Comparison of ENCODE assay signal across 24 mouse cellular contexts in genomic region chr8:58606451-58606850, GRCm38 (mm10).
DNase-seq lines count a peak whose midpoint lies in the region; ATAC-seq and TF ChIP-seq lines count a peak whose summit lies in the region.
"Had no signal": no experiment of that assay in that cellular context is flagged by ENCODE, and none has a peak within 500 bp of the region (broad histone marks: within the 10 kb centered on the region; RNA-seq: fewer than 3 reads in every experiment).

No protein-coding gene starts in this region.

- no peak overlapping the region for H3K4me2 ChIP-seq in embryonic facial prominence, embryonic 14.5 days (ENCODE audit: low read depth, low read length)
- no peak overlapping the region for H3K4me2 ChIP-seq in midbrain, postnatal 0 days (ENCODE audit: low read depth, low read length, poor library complexity, severe bottlenecking)
- no peak overlapping the region for H3K4me2 ChIP-seq in midbrain, embryonic 16.5 days (ENCODE audit: low read length)
- H3K4me2 ChIP-seq: embryonic facial prominence, embryonic 15.5 days; forebrain, embryonic 12.5 days; heart, embryonic 11.5 days; limb, embryonic 12.5 days; lung, embryonic 15.5 days; midbrain, embryonic 11.5 days had no signal

- TF ChIP-seq CTCF in midbrain, postnatal 0 days (IDR thresholded peaks at IDR 0.05): no peak

- WGBS in embryonic facial prominence, embryonic 14.5 days: 40% methylated on average over 4 of the region's 4 CpGs
- WGBS in embryonic facial prominence, embryonic 10.5 days: 56% methylated on average over 4 of the region's 4 CpGs
- 65% methylated on average over 4 of the region's 4 CpGs for WGBS in midbrain, postnatal 0 days
- 70% methylated on average over 4 of the region's 4 CpGs for WGBS in midbrain, embryonic 16.5 days

- no peak overlapping the region for H3K4me3 ChIP-seq in embryonic facial prominence, embryonic 14.5 days (ENCODE audit: low read depth, low read length)
- H3K4me3 ChIP-seq in embryonic facial prominence, embryonic 10.5 days: no peak overlapping the region
- no peak overlapping the region for H3K4me3 ChIP-seq in midbrain, postnatal 0 days (ENCODE audit: low read depth, low read length)
- no peak overlapping the region for H3K4me3 ChIP-seq in midbrain, embryonic 16.5 days (ENCODE audit: low read depth, low read length)
- H3K4me3 ChIP-seq: embryonic facial prominence, embryonic 15.5 days; forebrain, embryonic 12.5 days; limb, embryonic 12.5 days; lung, embryonic 15.5 days had no signal

- ATAC-seq in embryonic facial prominence, embryonic 14.5 days (ENCODE audit: low read depth): no peak
- ATAC-seq in midbrain, postnatal 0 days (ENCODE audit: low FRiP score): no peak
- no peak for ATAC-seq in midbrain, embryonic 16.5 days
- no peak for ATAC-seq in frontal cortex, adult (ENCODE audit: low TSS enrichment)
- ATAC-seq: forebrain, postnatal 0 days; intestine, embryonic 16.5 days had no signal

- H3K9me3 ChIP-seq in embryonic facial prominence, embryonic 14.5 days (ENCODE audit: control insufficient read depth, low read length): no peaks in the 10 kb centered on the region
- no peaks in the 10 kb centered on the region for H3K9me3 ChIP-seq in embryonic facial prominence, embryonic 10.5 days
- no peaks in the 10 kb centered on the region for H3K9me3 ChIP-seq in midbrain, postnatal 0 days (ENCODE audit: low read length)
- H3K9me3 ChIP-seq in midbrain, embryonic 16.5 days (replicated peaks; ENCODE audit: control insufficient read depth, low read length, poor library complexity, severe bottlenecking): no peaks in the 10 kb centered on the region
- H3K9me3 ChIP-seq: embryonic facial prominence, embryonic 15.5 days; forebrain, embryonic 12.5 days; limb, embryonic 12.5 days; lung, embryonic 15.5 days had no signal

- H3K4me1 ChIP-seq in embryonic facial prominence, embryonic 14.5 days (ENCODE audit: control insufficient read depth, insufficient read depth, low read length): no peaks in the 10 kb centered on the region
- H3K4me1 ChIP-seq in embryonic facial prominence, embryonic 10.5 days: no peaks in the 10 kb centered on the region
- no peaks in the 10 kb centered on the region for H3K4me1 ChIP-seq in midbrain, postnatal 0 days (ENCODE audit: insufficient read depth, low read length)
- H3K4me1 ChIP-seq in midbrain, embryonic 16.5 days (ENCODE audit: control insufficient read depth, insufficient read depth, low read length): no peaks in the 10 kb centered on the region
- H3K4me1 ChIP-seq: embryonic facial prominence, embryonic 15.5 days; forebrain, embryonic 12.5 days; limb, embryonic 12.5 days; lung, embryonic 15.5 days had no signal

- H3K9ac ChIP-seq in embryonic facial prominence, embryonic 14.5 days (ENCODE audit: low read depth, low read length): no peak overlapping the region
- no peak overlapping the region for H3K9ac ChIP-seq in midbrain, postnatal 0 days (replicated peaks; ENCODE audit: low read length, poor library complexity, severe bottlenecking)
- no peak overlapping the region for H3K9ac ChIP-seq in midbrain, embryonic 16.5 days (ENCODE audit: low read depth, low read length)
- H3K9ac ChIP-seq: embryonic facial prominence, embryonic 15.5 days; forebrain, embryonic 12.5 days; forebrain, postnatal 0 days; limb, embryonic 12.5 days; lung, embryonic 15.5 days had no signal

- H3K36me3 ChIP-seq in embryonic facial prominence, embryonic 14.5 days (ENCODE audit: control insufficient read depth, insufficient read depth, low read length): no peaks in the 10 kb centered on the region
- H3K36me3 ChIP-seq in embryonic facial prominence, embryonic 10.5 days (replicated peaks): no peaks in the 10 kb centered on the region
- H3K36me3 ChIP-seq in midbrain, postnatal 0 days (ENCODE audit: insufficient read depth, low read length): no peaks in the 10 kb centered on the region
- no peaks in the 10 kb centered on the region for H3K36me3 ChIP-seq in midbrain, embryonic 16.5 days (ENCODE audit: control insufficient read depth, insufficient read depth, low read length)
- H3K36me3 ChIP-seq: embryonic facial prominence, embryonic 15.5 days; forebrain, embryonic 12.5 days; limb, embryonic 12.5 days; lung, embryonic 15.5 days had no signal

- H3K27ac ChIP-seq in embryonic facial prominence, embryonic 14.5 days (replicated peaks; ENCODE audit: low read depth, low read length): no peak overlapping the region
- no peak overlapping the region for H3K27ac ChIP-seq in embryonic facial prominence, embryonic 10.5 days (replicated peaks)
- H3K27ac ChIP-seq in midbrain, postnatal 0 days (ENCODE audit: low read depth, low read length): no peak overlapping the region
- no peak overlapping the region for H3K27ac ChIP-seq in midbrain, embryonic 16.5 days (ENCODE audit: low read length)
- H3K27ac ChIP-seq: embryonic facial prominence, embryonic 15.5 days; forebrain, embryonic 12.5 days; limb, embryonic 12.5 days; lung, embryonic 15.5 days had no signal

- DNase-seq in embryonic facial prominence, embryonic 14.5 days (ENCODE audit: low spot score): peak; percentile 1
- no peak for DNase-seq in embryonic facial prominence, embryonic 10.5 days (ENCODE audit: low spot score)
- peak; percentile 66 for DNase-seq in midbrain, postnatal 0 days (ENCODE audit: low spot score)
- DNase-seq in cerebellum, adult 9-11 months: peak; percentile 24
- no peak for DNase-seq in heart, adult 11 months
- DNase-seq in yolk sac, embryonic 10.5 days (ENCODE audit: low spot score): no peak
- DNase-seq: adrenal gland, postnatal 10 days; forebrain, postnatal 0 days; gastrocnemius, postnatal 14 days; heart, adult 18-20 months; kidney, adult 8-10 months; kidney, postnatal 10 days; layer of hippocampus, adult 9-11 months; thymus, postnatal 4 days had no signal

- no peaks in the 10 kb centered on the region for H3K27me3 ChIP-seq in embryonic facial prominence, embryonic 14.5 days (replicated peaks; ENCODE audit: control insufficient read depth, insufficient read depth, low read length)
- no peaks in the 10 kb centered on the region for H3K27me3 ChIP-seq in embryonic facial prominence, embryonic 10.5 days (replicated peaks; ENCODE audit: low read depth, poor library complexity, severe bottlenecking)
- no peaks in the 10 kb centered on the region for H3K27me3 ChIP-seq in midbrain, postnatal 0 days (ENCODE audit: insufficient read depth, low read length)
- no peaks in the 10 kb centered on the region for H3K27me3 ChIP-seq in midbrain, embryonic 16.5 days (ENCODE audit: control insufficient read depth, insufficient read depth, low read depth, low read length)
- H3K27me3 ChIP-seq: CH12.LX; embryonic facial prominence, embryonic 15.5 days; forebrain, embryonic 12.5 days; limb, embryonic 12.5 days; lung, embryonic 15.5 days had no signal

Comparison
In these comparisons a context has a peak if more than half of its experiments do, and no peak if none do; other contexts are left out.
1. DNase-seq: peak in embryonic facial prominence, embryonic 14.5 days (single experiment), midbrain, postnatal 0 days (single experiment) and cerebellum, adult 9-11 months (single experiment); none in embryonic facial prominence, embryonic 10.5 days (single experiment), heart, adult 11 months (single experiment) and yolk sac, embryonic 10.5 days (single experiment).